Mouse (Mus musculus): Measurements from ENCODE around the gene Kcnma1.

Kcnma1 gene

GRCm38 (mm10) chr14:23300443-23300842, 713.8 kb downstream of the Kcnma1 start:
- no peak for DNase-seq (ENCODE audit: low spot score)

GRCm38 (mm10) chr14:23290634-23291033, 723.7 kb downstream of the Kcnma1 start:
- DNase-seq (ENCODE audit: low spot score): no peak

GRCm38 (mm10) chr14:23266554-23267309, 747.6 kb downstream of the Kcnma1 start:
- no peak for DNase-seq (ENCODE audit: low spot score)

GRCm38 (mm10) chr14:23253154-23253553, 761.1 kb downstream of the Kcnma1 start:
- DNase-seq (ENCODE audit: low spot score): no peak

- peak; percentile 24 for DNase-seq (ENCODE audit: low spot score)
These were observed 769.8 kb downstream of the Kcnma1 start for GRCm38 (mm10) chr14:23244446-23244845.

- no peak for DNase-seq (ENCODE audit: low spot score)
These were observed 770.4 kb downstream of the Kcnma1 start for GRCm38 (mm10) chr14:23243857-23244256.
